Mouse (Mus musculus): ENCODE data around the gene Ddx1. TPM values are rescaled to one million over a fixed set of nuclear protein-coding genes. Genes with fewer than 3 reads are reported as not detected.

Gene Ddx1
- total RNA-seq (2014; fragmentation: Nextera tagmentation) (64.1 and 88.5 TPM in 2 replicates), total RNA-seq (2017) (220 and 249 TPM in 2 replicates)

GRCm38 (mm10) chr12:13248691-13249572, at the start of gene Ddx1:
Ddx1 (minus strand) TSS chr12:13249213.
- peak; percentile 97 for ATAC-seq (replicated peaks; ENCODE audit: poor library complexity, severe bottlenecking)

- no peak for ATAC-seq (replicated peaks; ENCODE audit: poor library complexity, severe bottlenecking)
Observed at GRCm38 (mm10) chr12:13293421-13293881, 44.4 kb upstream of the Ddx1 start.

GRCm38 (mm10) chr12:13291453-13291852, 42.4 kb upstream of the Ddx1 start:
- ATAC-seq (replicated peaks; ENCODE audit: poor library complexity, severe bottlenecking) = no peak

GRCm38 (mm10) chr12:13269570-13270390, 20.8 kb upstream of the Ddx1 start:
- peak; percentile 49 for ATAC-seq (replicated peaks; ENCODE audit: poor library complexity, severe bottlenecking)

GRCm38 (mm10) chr12:13268826-13269449, 19.9 kb upstream of the Ddx1 start, which contains the start of gene Nbas:
Nbas (plus strand) TSS chr12:13269133.
- peak; percentile 95 for ATAC-seq (replicated peaks; ENCODE audit: poor library complexity, severe bottlenecking)

- ATAC-seq (replicated peaks; ENCODE audit: poor library complexity, severe bottlenecking) = peak; percentile 7
Observed at GRCm38 (mm10) chr12:13268412-13268811, 19.4 kb upstream of the Ddx1 start.

GRCm38 (mm10) chr12:13255701-13256100, 6.7 kb upstream of the Ddx1 start:
- no peak for ATAC-seq (replicated peaks; ENCODE audit: poor library complexity, severe bottlenecking)

GRCm38 (mm10) chr12:13255068-13255467, 6.1 kb upstream of the Ddx1 start:
- ATAC-seq (replicated peaks; ENCODE audit: poor library complexity, severe bottlenecking) = no peak

- no peak for ATAC-seq (replicated peaks; ENCODE audit: poor library complexity, severe bottlenecking)
Observed at GRCm38 (mm10) chr12:13249573-13249919, 533 bp upstream of the Ddx1 start.

- no peak for ATAC-seq (replicated peaks; ENCODE audit: poor library complexity, severe bottlenecking)
Observed at GRCm38 (mm10) chr12:13242453-13242852, 6.6 kb downstream of the Ddx1 start.

GRCm38 (mm10) chr12:13218101-13218514, 30.9 kb downstream of the Ddx1 start:
- no peak for ATAC-seq (replicated peaks; ENCODE audit: poor library complexity, severe bottlenecking)

- no peak for ATAC-seq (replicated peaks; ENCODE audit: poor library complexity, severe bottlenecking)
Observed at GRCm38 (mm10) chr12:13217568-13217967, 31.4 kb downstream of the Ddx1 start.

GRCm38 (mm10) chr12:13216501-13217103, 32.4 kb downstream of the Ddx1 start:
- ATAC-seq (replicated peaks; ENCODE audit: poor library complexity, severe bottlenecking) = no peak

GRCm38 (mm10) chr12:13214345-13215278, 34.4 kb downstream of the Ddx1 start:
- ATAC-seq (replicated peaks; ENCODE audit: poor library complexity, severe bottlenecking) = peak; percentile 94

GRCm38 (mm10) chr12:13211746-13212482, 37.1 kb downstream of the Ddx1 start:
- ATAC-seq (replicated peaks; ENCODE audit: poor library complexity, severe bottlenecking) = peak; percentile 91

GRCm38 (mm10) chr12:13209692-13210377, 39.2 kb downstream of the Ddx1 start:
- ATAC-seq (replicated peaks; ENCODE audit: poor library complexity, severe bottlenecking) = no peak

- ATAC-seq (replicated peaks; ENCODE audit: poor library complexity, severe bottlenecking) = no peak
Observed at GRCm38 (mm10) chr12:13208983-13209451, 40.0 kb downstream of the Ddx1 start.

- no peak for ATAC-seq (replicated peaks; ENCODE audit: poor library complexity, severe bottlenecking)
Observed at GRCm38 (mm10) chr12:13208517-13208916, 40.5 kb downstream of the Ddx1 start.
